In genomic region chr10:123456800-123457199, GRCm38 (mm10) we compare ENCODE assay signal across 11 mouse cellular contexts.
DNase-seq lines count a peak whose midpoint lies in the region; ATAC-seq lines count a peak whose summit lies in the region.
"Had no signal": no experiment of that assay in that cellular context is flagged by ENCODE, and none has a peak within 500 bp of the region (broad histone marks: within the 10 kb centered on the region; RNA-seq: fewer than 3 reads in every experiment).

No protein-coding gene starts in this region.

- no peak overlapping the region for H3K27ac ChIP-seq in embryonic facial prominence, embryonic 11.5 days (replicated peaks; ENCODE audit: low read depth, low read length)
- no peak overlapping the region for H3K27ac ChIP-seq in embryonic facial prominence, embryonic 10.5 days (replicated peaks)
- H3K27ac ChIP-seq: intestine, embryonic 15.5 days had no signal

- no peaks in the 10 kb centered on the region for H3K9me3 ChIP-seq in embryonic facial prominence, embryonic 11.5 days (replicated peaks; ENCODE audit: control insufficient read depth, low read length)
- H3K9me3 ChIP-seq in embryonic facial prominence, embryonic 10.5 days = no peaks in the 10 kb centered on the region
- H3K9me3 ChIP-seq: intestine, embryonic 15.5 days had no signal

- WGBS in embryonic facial prominence, embryonic 11.5 days = 95% methylated on average over 1 of the region's 1 CpGs
- 83% methylated on average over 1 of the region's 1 CpGs for WGBS in embryonic facial prominence, embryonic 10.5 days

- peak; percentile 41 for DNase-seq in embryonic facial prominence, embryonic 11.5 days (ENCODE audit: low spot score)
- no peak for DNase-seq in embryonic facial prominence, embryonic 10.5 days (ENCODE audit: low spot score)
- peak; percentile 3 for DNase-seq in kidney, adult 9 months
- no peak for DNase-seq in kidney, postnatal 36 days
- peak; percentile 7 for DNase-seq in 3T3-L1 (ENCODE audit: low read depth, low spot score)
- peak; percentile 60 for DNase-seq in brain, adult 2 months (ENCODE audit: low read depth, low spot score)
- DNase-seq in ovary, postnatal 36 days (ENCODE audit: low spot score) = no peak
- DNase-seq in urinary bladder, postnatal 14 days (ENCODE audit: low spot score) = no peak
- DNase-seq: cerebellum, postnatal 14 days; heart, postnatal 14 days had no signal

- ATAC-seq in embryonic facial prominence, embryonic 11.5 days (replicated peaks; ENCODE audit: insufficient number of reproducible peaks, low FRiP score, low TSS enrichment, low read depth) = no peak
- ATAC-seq: intestine, embryonic 15.5 days had no signal

- no peak overlapping the region for H3K4me2 ChIP-seq in embryonic facial prominence, embryonic 11.5 days (ENCODE audit: low read depth, low read length)
- H3K4me2 ChIP-seq: intestine, embryonic 15.5 days had no signal

- H3K9ac ChIP-seq in embryonic facial prominence, embryonic 11.5 days (replicated peaks; ENCODE audit: low read length) = no peak overlapping the region
- H3K9ac ChIP-seq: intestine, embryonic 15.5 days had no signal

- H3K4me3 ChIP-seq in embryonic facial prominence, embryonic 11.5 days (ENCODE audit: low read depth, low read length) = no peak overlapping the region
- no peak overlapping the region for H3K4me3 ChIP-seq in embryonic facial prominence, embryonic 10.5 days
- H3K4me3 ChIP-seq: intestine, embryonic 15.5 days had no signal

- no peaks in the 10 kb centered on the region for H3K4me1 ChIP-seq in embryonic facial prominence, embryonic 11.5 days (ENCODE audit: control insufficient read depth, insufficient read depth, low read length)
- no peaks in the 10 kb centered on the region for H3K4me1 ChIP-seq in embryonic facial prominence, embryonic 10.5 days
- H3K4me1 ChIP-seq: intestine, embryonic 15.5 days had no signal

- no peaks in the 10 kb centered on the region for H3K36me3 ChIP-seq in embryonic facial prominence, embryonic 11.5 days (replicated peaks; ENCODE audit: control insufficient read depth, insufficient read depth, low read depth, low read length)
- no peaks in the 10 kb centered on the region for H3K36me3 ChIP-seq in embryonic facial prominence, embryonic 10.5 days (replicated peaks)
- H3K36me3 ChIP-seq: intestine, embryonic 15.5 days had no signal

- H3K27me3 ChIP-seq in embryonic facial prominence, embryonic 11.5 days (ENCODE audit: control insufficient read depth, insufficient read depth, low read length) = no peaks in the 10 kb centered on the region
- H3K27me3 ChIP-seq in embryonic facial prominence, embryonic 10.5 days (replicated peaks; ENCODE audit: low read depth, poor library complexity, severe bottlenecking) = no peaks in the 10 kb centered on the region
- H3K27me3 ChIP-seq: intestine, embryonic 15.5 days had no signal

Comparison
In these comparisons a context has a peak if more than half of its experiments do, and no peak if none do; other contexts are left out.
1. DNase-seq: peak in embryonic facial prominence, embryonic 11.5 days (single experiment), kidney, adult 9 months (single experiment), 3T3-L1 (single experiment) and brain, adult 2 months (single experiment); none in embryonic facial prominence, embryonic 10.5 days (single experiment), kidney, postnatal 36 days (0 of 2), ovary, postnatal 36 days (single experiment) and urinary bladder, postnatal 14 days (single experiment).